Mouse (Mus musculus) hindbrain, postnatal 0 days (tissue): ENCODE measurements around the gene Acadl. TPM values are rescaled to one million over a fixed set of nuclear protein-coding genes. Genes with fewer than 3 reads are reported as not detected.

ENCODE experiments used
- ATAC-seq: fragments of 200-750 bp; cut with Nextera tagmentation; 2 replicates; pipeline ENCODE4 v1.8.0; 2017; ENCODE audit warnings: mild to moderate bottlenecking, moderate TSS enrichment, moderate library complexity
- DNase-seq: peaks from one replicate; pipeline ENCODE4 v3.0.0-alpha.2; 2015; ENCODE audit warnings: low spot score
- H3K27ac ChIP-seq: fragments of 300-500 bp; sonication (generic); 2 replicates; pipeline ENCODE4 v1.5.1; 2014; ENCODE audit warnings: mild to moderate bottlenecking
- H3K27me3 ChIP-seq: fragments of 300-500 bp; sonication (generic); 2 replicates; pipeline ENCODE4 v1.6.1; 2014; ENCODE audit warnings: low read length, mixed read lengths; ENCODE audit not compliant: insufficient read depth
- H3K36me3 ChIP-seq: fragments of 300-500 bp; sonication (generic); 2 replicates; pipeline ENCODE4 v1.6.1; 2014; ENCODE audit warnings: low read length, mixed read lengths; ENCODE audit not compliant: insufficient read depth
- H3K4me1 ChIP-seq: fragments of 300-500 bp; sonication (generic); 2 replicates; pipeline ENCODE4 v1.6.1; 2014; ENCODE audit warnings: antibody characterized with exemption, low read length, mixed read lengths; ENCODE audit not compliant: insufficient read depth
- H3K4me2 ChIP-seq: fragments of 300-500 bp; sonication (generic); 2 replicates; pipeline ENCODE4 v1.6.1; 2014; ENCODE audit warnings: low read depth, mild to moderate bottlenecking, low read length, moderate library complexity, mixed read lengths
- H3K4me3 ChIP-seq: fragments of 300-500 bp; sonication (generic); 2 replicates; pipeline ENCODE4 v1.5.1; 2014; ENCODE audit warnings: low read length
- H3K9ac ChIP-seq: fragments of 300-500 bp; sonication (generic); replicated peaks from 2 replicates; pipeline ENCODE4 v1.6.1; 2014; ENCODE audit warnings: mild to moderate bottlenecking, low read length, moderate library complexity, mixed read lengths
- H3K9me3 ChIP-seq: fragments of 300-500 bp; sonication (generic); 2 replicates; pipeline ENCODE4 v1.6.1; 2016; ENCODE audit warnings: low read length, mixed read lengths
- CTCF ChIP-seq: IDR thresholded peaks from 2 replicates; pipeline ENCODE4 v1.5.1; 2016; ENCODE audit warnings: antibody characterized with exemption, control low read depth, low read depth
- WGBS: fragments of 180-500 bp; shearing (Covaris S2); extraction: QIAGEN DNeasy Blood & Tissue Kit; methylation state at CpG from one replicate; pipeline ENCODE4 v1.1.7; 2014; 5-methylcytosine and 5-hydroxymethylcytosine counted together
- polyA plus RNA-seq: library from polyadenylated mRNA; unstranded; fragments of >200 nt; fragmentation: Nextera tagmentation; extraction: Ambion mirVana; gene quantifications from 2 replicates; pipeline ENCODE4 v1.2.1, GENCODE M21; 2015
- total RNA-seq: library from RNA; depleted of rRNA; stranded (reverse); fragments of >200 nt; gene quantifications from 2 replicates; pipeline ENCODE4 v1.2.3, GENCODE M21; 2014

The Acadl gene
- total and polyA plus RNA-seq, 2 experiments from 2014 or later = 7.8 to 96.9 TPM

DNA sequence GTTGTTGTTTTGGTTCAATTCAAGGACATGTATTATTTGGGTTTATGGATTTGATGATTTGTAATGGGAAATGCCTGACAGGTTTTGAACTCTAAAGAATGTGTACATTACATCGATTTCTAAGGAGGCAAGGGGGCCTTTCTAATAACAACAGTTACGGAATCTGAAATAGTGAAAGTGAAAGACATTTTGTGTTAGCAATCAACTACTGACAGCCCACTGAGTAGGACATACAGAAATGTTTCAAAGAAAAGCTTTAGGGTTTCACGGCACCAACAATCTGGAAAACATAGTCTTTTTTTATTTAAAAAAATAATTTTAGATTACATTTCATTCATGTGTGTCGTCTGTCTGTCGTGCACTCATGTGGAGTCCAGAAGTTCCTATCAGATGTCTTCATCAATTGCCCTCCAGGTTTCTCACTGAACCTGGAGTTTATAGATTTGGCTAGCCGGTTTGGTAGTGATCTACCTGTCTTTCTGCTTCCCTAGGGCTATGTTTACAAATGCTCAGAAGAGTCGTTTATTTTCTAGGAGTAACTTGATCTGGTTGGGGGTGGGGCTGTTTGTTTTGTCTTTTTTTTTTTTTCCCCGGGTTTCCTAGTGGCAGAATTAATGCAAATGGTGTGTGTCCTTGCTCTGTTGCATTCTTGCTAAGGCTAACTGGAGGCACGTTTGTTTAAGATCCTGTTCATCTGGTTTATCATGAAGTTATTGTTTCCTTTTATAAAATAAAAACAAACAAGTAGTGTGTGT is 841 bp upstream of the Acadl start:
- no peak overlapping the region for H3K27ac ChIP-seq
- no peak for ATAC-seq
- H3K27me3 ChIP-seq = no peaks in the 10 kb centered on the region
- WGBS = 16% methylated on average over 9 of the region's 9 CpGs
- H3K4me1 ChIP-seq = no peaks in the 10 kb centered on the region
- no peak for DNase-seq
- peak overlapping the region; percentile 62 for H3K4me2 ChIP-seq
- no peak for TF ChIP-seq CTCF
- H3K4me3 ChIP-seq = peak overlapping the region; percentile 82
- no peaks in the 10 kb centered on the region for H3K9me3 ChIP-seq
- H3K36me3 ChIP-seq = no peaks in the 10 kb centered on the region
- no peak overlapping the region for H3K9ac ChIP-seq

DNA sequence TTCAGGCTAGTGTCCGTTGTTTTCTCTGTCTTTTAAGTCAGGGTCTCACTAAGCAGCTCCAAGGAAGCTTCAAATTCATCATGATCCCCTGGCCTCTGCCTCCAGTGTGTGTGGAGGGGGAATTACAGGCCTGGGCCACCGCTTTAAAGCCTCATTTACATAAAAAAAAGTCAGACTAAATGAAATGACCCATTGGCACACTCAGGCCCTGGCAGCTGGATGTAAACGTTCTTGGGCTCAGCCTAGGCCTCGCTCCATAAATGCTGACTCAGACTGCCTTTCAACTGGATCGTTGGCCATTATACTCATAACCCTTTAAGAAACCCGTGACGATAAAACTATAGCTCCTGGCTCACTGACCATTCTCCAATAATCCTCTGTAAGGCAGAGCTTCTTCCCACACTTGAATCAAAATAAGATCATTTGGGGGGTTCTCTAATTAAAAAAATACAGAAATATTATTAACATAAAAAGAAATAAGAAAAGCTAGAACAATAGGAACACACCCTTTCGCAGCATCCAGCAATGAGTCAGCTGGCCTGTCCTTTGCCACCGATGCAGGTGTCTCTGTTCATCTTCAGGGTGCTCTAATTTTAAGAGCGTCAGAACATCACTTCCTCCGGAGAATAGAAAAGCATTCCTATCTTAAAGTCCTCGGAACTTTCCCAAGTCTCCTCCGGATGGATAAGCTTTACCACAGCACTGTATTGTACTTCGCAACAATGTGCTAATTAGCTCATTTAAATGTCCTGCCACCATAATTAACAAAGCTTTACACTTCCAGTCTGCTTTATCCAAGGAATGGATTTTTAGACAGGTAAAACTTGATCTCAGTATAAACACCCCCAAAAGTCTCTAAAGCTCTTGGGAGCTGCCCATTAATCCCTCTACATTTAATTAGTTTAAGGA is 1.1 kb downstream of the Acadl start:
- 15% methylated on average over 14 of the region's 14 CpGs for WGBS
- peak overlapping the region; percentile 90 for H3K27ac ChIP-seq
- H3K9ac ChIP-seq = no peak overlapping the region
- H3K27me3 ChIP-seq = no peaks in the 10 kb centered on the region
- DNase-seq = peak; percentile 39
- no peaks in the 10 kb centered on the region for H3K4me1 ChIP-seq
- no peaks in the 10 kb centered on the region for H3K9me3 ChIP-seq
- ATAC-seq = peak; percentile 22; the same call in 1 of the 2 replicates
- no peaks in the 10 kb centered on the region for H3K36me3 ChIP-seq
- no peak for TF ChIP-seq CTCF
- H3K4me3 ChIP-seq = peak overlapping the region; percentile 82
- H3K4me2 ChIP-seq = peak overlapping the region; percentile 62

GRCm38 (mm10) chr1:66847506-66847905 is 15.6 kb downstream of the Acadl start:
- no peak overlapping the region for H3K4me2 ChIP-seq
- 92% methylated on average over 4 of the region's 4 CpGs for WGBS
- no peaks in the 10 kb centered on the region for H3K4me1 ChIP-seq
- DNase-seq = peak; percentile 27
- H3K9ac ChIP-seq = no peak overlapping the region
- TF ChIP-seq CTCF = peak; percentile 55
- no peak overlapping the region for H3K4me3 ChIP-seq
- H3K27me3 ChIP-seq = no peaks in the 10 kb centered on the region
- no peak for ATAC-seq
- H3K27ac ChIP-seq = no peak overlapping the region
- H3K9me3 ChIP-seq = no peaks in the 10 kb centered on the region
- H3K36me3 ChIP-seq = peaks cover 13% of the 10 kb centered on the region; the same call in 1 of the 2 replicates

DNA sequence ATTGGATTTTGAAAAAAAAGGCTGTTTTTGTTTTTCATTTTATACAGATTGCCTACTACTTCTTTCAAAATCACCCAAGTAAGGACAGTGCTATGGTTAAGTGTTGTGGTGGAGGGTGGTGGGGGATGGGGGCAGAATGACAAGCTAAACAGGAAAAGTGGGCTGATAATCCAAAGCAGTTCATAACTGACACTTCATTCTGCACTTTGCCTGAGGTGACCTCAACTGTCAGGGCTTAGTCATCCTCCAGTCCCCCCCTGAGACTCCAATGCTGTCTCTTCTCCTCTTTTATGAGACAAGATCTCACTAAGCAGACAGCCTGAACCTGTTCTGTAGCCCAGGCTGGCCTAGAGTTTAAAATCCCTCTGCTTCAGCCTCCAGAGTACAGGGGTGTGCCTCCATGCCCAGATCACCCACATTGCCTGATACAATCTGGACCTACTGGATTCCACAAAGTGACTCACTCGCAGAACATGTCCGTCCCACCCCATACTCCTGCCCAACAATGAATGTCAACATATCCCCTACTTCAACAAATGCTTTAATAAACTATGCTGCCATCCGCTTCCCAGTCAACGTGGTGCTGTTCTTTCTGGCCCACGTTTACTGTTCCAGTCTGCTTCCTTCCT is 17.3 kb downstream of the Acadl start:
- H3K4me1 ChIP-seq = no peaks in the 10 kb centered on the region
- H3K36me3 ChIP-seq = peaks cover 13% of the 10 kb centered on the region; the same call in 1 of the 2 replicates
- H3K27ac ChIP-seq = no peak overlapping the region
- no peak for TF ChIP-seq CTCF
- no peaks in the 10 kb centered on the region for H3K27me3 ChIP-seq
- no peaks in the 10 kb centered on the region for H3K9me3 ChIP-seq
- WGBS = 93% methylated on average over 5 of the region's 5 CpGs
- DNase-seq (no peak), ATAC-seq (no peak)
- no peak overlapping the region for H3K4me3 ChIP-seq
- no peak overlapping the region for H3K4me2 ChIP-seq
- H3K9ac ChIP-seq = no peak overlapping the region

- no peaks in the 10 kb centered on the region for H3K4me1 ChIP-seq
- no peak overlapping the region for H3K9ac ChIP-seq
- H3K9me3 ChIP-seq = no peaks in the 10 kb centered on the region
- 80% methylated on average over 10 of the region's 10 CpGs for WGBS
- ATAC-seq (no peak), DNase-seq (no peak)
- H3K27ac ChIP-seq = no peak overlapping the region
- 0 out of 2 replicates have a peak, but pooled peaks cover 5% of the 10 kb centered on the region for H3K36me3 ChIP-seq
- H3K4me3 ChIP-seq = no peak overlapping the region
- TF ChIP-seq CTCF = no peak
- H3K4me2 ChIP-seq = no peak overlapping the region
- no peaks in the 10 kb centered on the region for H3K27me3 ChIP-seq
Measured at GRCm38 (mm10) chr1:66841938-66842337, 21.1 kb downstream of the Acadl start.

DNA sequence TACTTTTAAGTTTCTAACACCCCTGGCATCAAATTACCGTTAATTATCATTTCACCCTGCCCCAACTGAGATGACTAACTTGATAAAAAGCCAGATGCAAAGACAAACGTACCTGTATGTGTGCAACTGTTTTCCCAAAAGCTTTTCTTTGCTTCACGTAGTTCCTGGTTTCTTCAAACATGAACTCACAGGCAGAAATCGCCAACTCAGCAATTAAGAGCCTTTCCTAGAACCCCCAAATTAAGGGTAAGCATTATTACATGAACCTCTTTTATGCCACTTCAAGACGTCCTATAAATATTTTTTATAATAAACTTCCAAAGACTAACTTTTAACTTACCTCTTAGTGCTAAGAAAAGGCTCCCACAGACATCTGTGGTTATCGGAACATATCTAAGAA is 21.6 kb downstream of the Acadl start:
- 0 out of 2 replicates have a peak, but pooled peaks cover 5% of the 10 kb centered on the region for H3K36me3 ChIP-seq
- H3K4me3 ChIP-seq = no peak overlapping the region
- H3K4me2 ChIP-seq = no peak overlapping the region
- no peaks in the 10 kb centered on the region for H3K27me3 ChIP-seq
- ATAC-seq (no peak), DNase-seq (no peak)
- H3K4me1 ChIP-seq = no peaks in the 10 kb centered on the region
- no peak overlapping the region for H3K27ac ChIP-seq
- H3K9ac ChIP-seq = no peak overlapping the region
- TF ChIP-seq CTCF = no peak
- no peaks in the 10 kb centered on the region for H3K9me3 ChIP-seq
- WGBS = 87% methylated on average over 6 of the region's 6 CpGs
